Mouse (Mus musculus) small intestine, adult 2 months (tissue): ENCODE data around the gene Tmed9.

Source experiments
- CTCF ChIP-seq: fragments of 200-500 bp; IDR thresholded peaks from 2 replicates; pipeline ENCODE4 v1.5.1; 2012; ENCODE audit warnings: low read depth, mild to moderate bottlenecking, control low read depth, inconsistent platforms, low read length, moderate library complexity, mixed read lengths; ENCODE audit not compliant: insufficient replicate concordance, insufficient read length; ENCODE audit errors: extremely low read depth
- POLR2A ChIP-seq: fragments of 200-500 bp; IDR thresholded peaks from 2 replicates; pipeline ENCODE4 v1.6.1; 2012; ENCODE audit warnings: low read depth, mild to moderate bottlenecking, control low read depth, inconsistent platforms, low read length, moderate library complexity

- TF ChIP-seq CTCF = no peak
- no peak for TF ChIP-seq POLR2A
Observed at GRCm38 (mm10) chr13:55523951-55524600, 49.5 kb upstream of the Tmed9 start.
